Mouse (Mus musculus) hindbrain, embryonic 11.5 days (tissue): ENCODE results near the gene Ifnz. TPM values are rescaled to one million over a fixed set of nuclear protein-coding genes. Genes with fewer than 3 reads are reported as not detected.
A peak's percentile ranks its signal among the peaks of the same experiment; 100 is the strongest.
"Not testable (repeated sequence)": the region's sequence is repeated elsewhere in the genome, so short reads cannot be mapped to it uniquely, and the experiment has no call there.

Source experiments
- ATAC-seq: fragments of 200-750 bp; cut with Nextera tagmentation; 2 replicates; pipeline ENCODE4 v1.8.0; 2017; ENCODE audit warnings: mild to moderate bottlenecking, moderate TSS enrichment, moderate library complexity; ENCODE audit not compliant: low FRiP score
- DNase-seq: peaks from one replicate; pipeline ENCODE4 v3.0.0-alpha.2; 2015; ENCODE audit warnings: low spot score
- H3K27ac ChIP-seq: fragments of 300-500 bp; sonication (generic); 2 replicates; pipeline ENCODE4 v1.5.1; 2014; ENCODE audit warnings: mild to moderate bottlenecking, low read depth, low read length
- H3K27me3 ChIP-seq: fragments of 300-500 bp; sonication (generic); 2 replicates; pipeline ENCODE4 v1.6.1; 2014; ENCODE audit warnings: mild to moderate bottlenecking, low read length, moderate library complexity, mixed read lengths; ENCODE audit not compliant: control insufficient read depth, insufficient read depth
- H3K36me3 ChIP-seq: fragments of 300-500 bp; sonication (generic); 2 replicates; pipeline ENCODE4 v1.6.1; 2014; ENCODE audit warnings: mild to moderate bottlenecking, low read length, moderate library complexity, mixed read lengths; ENCODE audit not compliant: control insufficient read depth, insufficient read depth
- H3K4me1 ChIP-seq: fragments of 300-500 bp; sonication (generic); replicated peaks from 2 replicates; pipeline ENCODE4 v1.6.1; 2014; ENCODE audit warnings: low read length, mixed read lengths; ENCODE audit not compliant: control insufficient read depth, insufficient read depth
- H3K4me2 ChIP-seq: fragments of 300-500 bp; sonication (generic); replicated peaks from 2 replicates; pipeline ENCODE4 v1.6.1; 2014; ENCODE audit warnings: mild to moderate bottlenecking, low read depth, low read length
- H3K4me3 ChIP-seq: fragments of 300-500 bp; sonication (generic); 2 replicates; pipeline ENCODE4 v1.5.1; 2014; ENCODE audit warnings: low read depth, low read length
- H3K9ac ChIP-seq: fragments of 300-500 bp; sonication (generic); 2 replicates; pipeline ENCODE4 v1.6.1; 2014; ENCODE audit warnings: low read depth, low read length
- H3K9me3 ChIP-seq: fragments of 300-500 bp; sonication (generic); 2 replicates; pipeline ENCODE4 v1.6.1; 2016; ENCODE audit warnings: low read length; ENCODE audit not compliant: control insufficient read depth
- WGBS: fragments of 180-500 bp; shearing (Covaris S2); extraction: QIAGEN DNeasy Blood & Tissue Kit; methylation state at CpG from one replicate; pipeline ENCODE4 v1.1.7; 2014; 5-methylcytosine and 5-hydroxymethylcytosine counted together
- polyA plus RNA-seq: library from polyadenylated mRNA; unstranded; fragments of >200 nt; fragmentation: Nextera tagmentation; extraction: Ambion mirVana; gene quantifications from 2 replicates; pipeline ENCODE4 v1.2.1, GENCODE M21; 2014

The Ifnz gene
- polyA plus RNA-seq, 1 experiment from 2014 or later, result not detected

DNA sequence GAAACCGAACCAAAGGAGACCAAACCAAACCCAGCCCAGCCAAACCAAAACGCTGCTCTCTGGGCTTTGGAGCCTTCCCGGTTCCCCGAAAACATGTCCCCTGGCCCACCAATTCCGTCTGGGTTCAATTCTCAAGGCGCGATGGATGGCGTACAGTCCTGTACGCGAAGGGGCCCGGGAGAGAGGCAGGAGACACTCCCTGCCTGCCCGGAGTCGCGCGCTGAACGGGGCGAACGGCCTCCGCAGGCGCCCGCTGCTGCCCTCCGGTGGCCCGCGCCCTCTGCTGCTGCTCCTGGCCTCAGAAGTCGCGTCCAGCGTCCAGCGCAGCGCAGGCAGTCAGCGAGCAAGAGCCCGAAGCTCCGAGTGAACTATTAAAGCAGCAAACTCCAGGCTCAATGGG lies 8.4 kb upstream of the Ifnz start, which contains the start of gene Gm13290:
TSS of gene Gm13290 (plus strand) at position 301 of the 400 bp plus-strand sequence.
- not testable (repeated sequence) for H3K9me3 ChIP-seq, H3K4me1 ChIP-seq, DNase-seq, H3K4me2 ChIP-seq, H3K9ac ChIP-seq, ATAC-seq, H3K36me3 ChIP-seq, H3K4me3 ChIP-seq, H3K27ac ChIP-seq, H3K27me3 ChIP-seq
- WGBS, result no CpG with 5 or more reads among the region's 32 CpGs

DNA sequence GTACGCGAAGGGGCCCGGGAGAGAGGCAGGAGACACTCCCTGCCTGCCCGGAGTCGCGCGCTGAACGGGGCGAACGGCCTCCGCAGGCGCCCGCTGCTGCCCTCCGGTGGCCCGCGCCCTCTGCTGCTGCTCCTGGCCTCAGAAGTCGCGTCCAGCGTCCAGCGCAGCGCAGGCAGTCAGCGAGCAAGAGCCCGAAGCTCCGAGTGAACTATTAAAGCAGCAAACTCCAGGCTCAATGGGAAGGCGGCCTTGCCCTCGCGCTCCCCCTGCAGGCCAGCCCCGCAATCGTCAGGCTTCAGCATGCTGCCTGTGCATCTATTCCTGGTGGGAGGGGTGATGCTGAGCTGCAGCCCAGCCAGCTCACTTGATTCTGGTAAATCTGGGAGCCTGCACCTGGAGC lies 5.3 kb upstream of the Ifnz start, which contains the start of gene Gm13289:
TSS of gene Gm13289 (plus strand) at position 301 of the 400 bp plus-strand sequence.
- not testable (repeated sequence) for H3K4me1 ChIP-seq, DNase-seq, H3K4me2 ChIP-seq, H3K27ac ChIP-seq, H3K4me3 ChIP-seq, H3K9me3 ChIP-seq, H3K9ac ChIP-seq, H3K27me3 ChIP-seq, ATAC-seq, H3K36me3 ChIP-seq
- no CpG with 5 or more reads among the region's 29 CpGs for WGBS

DNA sequence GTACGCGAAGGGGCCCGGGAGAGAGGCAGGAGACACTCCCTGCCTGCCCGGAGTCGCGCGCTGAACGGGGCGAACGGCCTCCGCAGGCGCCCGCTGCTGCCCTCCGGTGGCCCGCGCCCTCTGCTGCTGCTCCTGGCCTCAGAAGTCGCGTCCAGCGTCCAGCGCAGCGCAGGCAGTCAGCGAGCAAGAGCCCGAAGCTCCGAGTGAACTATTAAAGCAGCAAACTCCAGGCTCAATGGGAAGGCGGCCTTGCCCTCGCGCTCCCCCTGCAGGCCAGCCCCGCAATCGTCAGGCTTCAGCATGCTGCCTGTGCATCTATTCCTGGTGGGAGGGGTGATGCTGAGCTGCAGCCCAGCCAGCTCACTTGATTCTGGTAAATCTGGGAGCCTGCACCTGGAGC lies 2.4 kb upstream of the Ifnz start, which contains the start of gene Gm13272:
TSS of gene Gm13272 (plus strand) at position 301 of the 400 bp plus-strand sequence.
- not testable (repeated sequence) for H3K36me3 ChIP-seq, H3K9me3 ChIP-seq, ATAC-seq, H3K27me3 ChIP-seq, H3K4me1 ChIP-seq, DNase-seq, H3K27ac ChIP-seq, H3K9ac ChIP-seq, H3K4me3 ChIP-seq, H3K4me2 ChIP-seq
- WGBS, result no CpG with 5 or more reads among the region's 29 CpGs

DNA sequence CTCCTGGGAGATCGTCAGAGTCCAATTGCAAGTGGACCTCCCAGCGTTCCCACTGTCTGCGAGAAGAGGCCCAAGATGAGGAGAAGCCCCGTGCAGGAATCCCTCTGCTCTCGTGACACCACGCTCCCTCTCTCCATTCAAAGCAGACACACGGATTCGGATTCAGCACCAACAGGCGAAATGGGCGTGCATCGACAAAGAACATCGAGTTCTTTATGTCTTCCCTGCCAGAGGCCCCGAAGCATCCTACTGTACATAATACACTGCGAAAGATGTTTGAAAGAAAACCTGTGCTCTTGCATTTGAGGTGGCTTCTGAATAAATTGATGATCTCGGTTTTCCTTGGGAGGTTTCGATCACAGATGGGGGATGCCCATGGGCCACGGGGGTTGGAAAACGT lies 1.6 kb upstream of the Ifnz start:
- not testable (repeated sequence) for H3K36me3 ChIP-seq, H3K27ac ChIP-seq, ATAC-seq, H3K4me2 ChIP-seq, H3K4me1 ChIP-seq, H3K9me3 ChIP-seq, H3K9ac ChIP-seq, DNase-seq, H3K4me3 ChIP-seq, H3K27me3 ChIP-seq
- WGBS, result 39% methylated on average over 15 of the region's 18 CpGs

DNA sequence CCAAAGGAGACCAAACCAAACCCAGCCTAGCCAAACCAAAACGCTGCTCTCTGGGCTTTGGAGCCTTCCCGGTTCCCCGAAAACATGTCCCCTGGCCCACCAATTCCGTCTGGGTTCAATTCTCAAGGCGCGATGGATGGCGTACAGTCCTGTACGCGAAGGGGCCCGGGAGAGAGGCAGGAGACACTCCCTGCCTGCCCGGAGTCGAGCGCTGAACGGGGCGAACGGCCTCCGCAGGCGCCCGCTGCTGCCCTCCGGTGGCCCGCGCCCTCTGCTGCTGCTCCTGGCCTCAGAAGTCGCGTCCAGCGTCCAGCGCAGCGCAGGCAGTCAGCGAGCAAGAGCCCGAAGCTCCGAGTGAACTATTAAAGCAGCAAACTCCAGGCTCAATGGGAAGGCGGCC lies 404 bp downstream of the Ifnz start:
- ATAC-seq, H3K4me3 ChIP-seq, H3K27ac ChIP-seq, H3K27me3 ChIP-seq, DNase-seq, H3K36me3 ChIP-seq, H3K4me1 ChIP-seq, H3K9me3 ChIP-seq, H3K9ac ChIP-seq: not testable (repeated sequence)
- peak overlapping the region; percentile 28; the same call in 1 of the 2 replicates for H3K4me2 ChIP-seq
- 0% methylated on average over 3 of the region's 31 CpGs for WGBS

DNA sequence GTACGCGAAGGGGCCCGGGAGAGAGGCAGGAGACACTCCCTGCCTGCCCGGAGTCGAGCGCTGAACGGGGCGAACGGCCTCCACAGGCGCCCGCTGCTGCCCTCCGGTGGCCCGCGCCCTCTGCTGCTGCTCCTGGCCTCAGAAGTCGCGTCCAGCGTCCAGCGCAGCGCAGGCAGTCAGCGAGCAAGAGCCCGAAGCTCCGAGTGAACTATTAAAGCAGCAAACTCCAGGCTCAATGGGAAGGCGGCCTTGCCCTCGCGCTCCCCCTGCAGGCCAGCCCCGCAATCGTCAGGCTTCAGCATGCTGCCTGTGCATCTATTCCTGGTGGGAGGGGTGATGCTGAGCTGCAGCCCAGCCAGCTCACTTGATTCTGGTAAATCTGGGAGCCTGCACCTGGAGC lies 3.5 kb downstream of the Ifnz start, which contains the start of gene Gm13276:
TSS of gene Gm13276 (plus strand) at position 301 of the 400 bp plus-strand sequence.
- ATAC-seq, H3K27ac ChIP-seq, H3K9me3 ChIP-seq, DNase-seq, H3K4me1 ChIP-seq, H3K36me3 ChIP-seq, H3K4me3 ChIP-seq, H3K27me3 ChIP-seq, H3K9ac ChIP-seq, H3K4me2 ChIP-seq: not testable (repeated sequence)
- no CpG with 5 or more reads among the region's 27 CpGs for WGBS

DNA sequence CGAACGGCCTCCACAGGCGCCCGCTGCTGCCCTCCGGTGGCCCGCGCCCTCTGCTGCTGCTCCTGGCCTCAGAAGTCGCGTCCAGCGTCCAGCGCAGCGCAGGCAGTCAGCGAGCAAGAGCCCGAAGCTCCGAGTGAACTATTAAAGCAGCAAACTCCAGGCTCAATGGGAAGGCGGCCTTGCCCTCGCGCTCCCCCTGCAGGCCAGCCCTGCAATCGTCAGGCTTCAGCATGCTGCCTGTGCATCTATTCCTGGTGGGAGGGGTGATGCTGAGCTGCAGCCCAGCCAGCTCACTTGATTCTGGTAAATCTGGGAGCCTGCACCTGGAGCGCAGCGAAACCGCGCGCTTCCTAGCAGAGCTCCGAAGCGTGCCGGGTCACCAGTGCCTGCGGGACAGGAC lies 6.5 kb downstream of the Ifnz start, which contains the start of gene Gm13277:
TSS of gene Gm13277 (plus strand) at position 231 of the 400 bp plus-strand sequence.
- WGBS, result 0% methylated on average over 1 of the region's 28 CpGs
- H3K4me3 ChIP-seq, H3K9ac ChIP-seq, H3K4me1 ChIP-seq, DNase-seq, ATAC-seq, H3K27me3 ChIP-seq, H3K27ac ChIP-seq, H3K36me3 ChIP-seq, H3K4me2 ChIP-seq, H3K9me3 ChIP-seq: not testable (repeated sequence)

DNA sequence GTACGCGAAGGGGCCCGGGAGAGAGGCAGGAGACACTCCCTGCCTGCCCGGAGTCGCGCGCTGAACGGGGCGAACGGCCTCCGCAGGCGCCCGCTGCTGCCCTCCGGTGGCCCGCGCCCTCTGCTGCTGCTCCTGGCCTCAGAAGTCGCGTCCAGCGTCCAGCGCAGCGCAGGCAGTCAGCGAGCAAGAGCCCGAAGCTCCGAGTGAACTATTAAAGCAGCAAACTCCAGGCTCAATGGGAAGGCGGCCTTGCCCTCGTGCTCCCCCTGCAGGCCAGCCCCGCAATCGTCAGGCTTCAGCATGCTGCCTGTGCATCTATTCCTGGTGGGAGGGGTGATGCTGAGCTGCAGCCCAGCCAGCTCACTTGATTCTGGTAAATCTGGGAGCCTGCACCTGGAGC lies 9.3 kb downstream of the Ifnz start, which contains the start of gene Gm13278:
TSS of gene Gm13278 (plus strand) at position 301 of the 400 bp plus-strand sequence.
- not testable (repeated sequence) for H3K9me3 ChIP-seq, H3K4me3 ChIP-seq, H3K36me3 ChIP-seq, H3K27me3 ChIP-seq, H3K4me1 ChIP-seq, DNase-seq, H3K27ac ChIP-seq, H3K9ac ChIP-seq, H3K4me2 ChIP-seq, ATAC-seq
- WGBS, result no CpG with 5 or more reads among the region's 28 CpGs

DNA sequence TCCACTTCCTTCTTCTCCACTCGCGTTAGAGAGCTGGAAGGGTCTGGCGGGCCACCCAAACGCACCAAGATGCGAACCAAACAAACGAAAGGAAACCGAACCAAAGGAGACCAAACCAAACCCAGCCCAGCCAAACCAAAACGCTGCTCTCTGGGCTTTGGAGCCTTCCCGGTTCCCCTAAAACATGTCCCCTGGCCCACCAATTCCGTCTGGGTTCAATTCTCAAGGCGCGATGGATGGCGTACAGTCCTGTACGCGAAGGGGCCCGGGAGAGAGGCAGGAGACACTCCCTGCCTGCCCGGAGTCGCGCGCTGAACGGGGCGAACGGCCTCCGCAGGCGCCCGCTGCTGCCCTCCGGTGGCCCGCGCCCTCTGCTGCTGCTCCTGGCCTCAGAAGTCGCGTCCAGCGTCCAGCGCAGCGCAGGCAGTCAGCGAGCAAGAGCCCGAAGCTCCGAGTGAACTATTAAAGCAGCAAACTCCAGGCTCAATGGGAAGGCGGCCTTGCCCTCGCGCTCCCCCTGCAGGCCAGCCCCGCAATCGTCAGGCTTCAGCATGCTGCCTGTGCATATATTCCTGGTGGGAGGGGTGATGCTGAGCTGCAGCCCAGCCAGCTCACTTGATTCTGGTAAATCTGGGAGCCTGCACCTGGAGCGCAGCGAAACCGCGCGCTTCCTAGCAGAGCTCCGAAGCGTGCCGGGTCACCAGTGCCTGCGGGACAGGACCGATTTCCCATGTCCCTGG lies 12.2 kb downstream of the Ifnz start, which contains the start of gene Gm13275:
TSS of gene Gm13275 (plus strand) at position 552 of the 740 bp plus-strand sequence.
- not testable (repeated sequence) for H3K9me3 ChIP-seq, H3K4me1 ChIP-seq, H3K4me2 ChIP-seq, H3K9ac ChIP-seq, H3K4me3 ChIP-seq, H3K27ac ChIP-seq, H3K27me3 ChIP-seq, DNase-seq, H3K36me3 ChIP-seq, ATAC-seq
- 0% methylated on average over 4 of the region's 52 CpGs for WGBS
